Mouse (Mus musculus) brain, embryonic 14.5 days (tissue): Measurements from ENCODE around the gene Celf5.

ENCODE experiments used
- CTCF ChIP-seq: fragments of 200-500 bp; IDR thresholded peaks from 2 replicates; pipeline ENCODE4 v1.5.1; 2012; ENCODE audit warnings: inconsistent platforms, mild to moderate bottlenecking, moderate library complexity, borderline replicate concordance; ENCODE audit not compliant: insufficient read depth, insufficient read length; ENCODE audit errors: extremely low read depth
- POLR2A ChIP-seq: fragments of 200-500 bp; IDR thresholded peaks from 2 replicates; pipeline ENCODE4 v1.6.1; 2012; ENCODE audit warnings: mild to moderate bottlenecking, inconsistent platforms, borderline replicate concordance; ENCODE audit not compliant: poor library complexity, insufficient read depth, insufficient read length, severe bottlenecking; ENCODE audit errors: extremely low read depth

GRCm38 (mm10) chr10:81463531-81463930, 19.0 kb downstream of the Celf5 start:
- no peak for TF ChIP-seq POLR2A
- no peak for TF ChIP-seq CTCF
